Mouse (Mus musculus): ENCODE results near the gene Lhx2. TPM values are rescaled to one million over a fixed set of nuclear protein-coding genes. Genes with fewer than 3 reads are reported as not detected.

Lhx2 gene
- polyA plus RNA-seq, 1 experiment from 2014 or later, result 0.49 TPM

DNA sequence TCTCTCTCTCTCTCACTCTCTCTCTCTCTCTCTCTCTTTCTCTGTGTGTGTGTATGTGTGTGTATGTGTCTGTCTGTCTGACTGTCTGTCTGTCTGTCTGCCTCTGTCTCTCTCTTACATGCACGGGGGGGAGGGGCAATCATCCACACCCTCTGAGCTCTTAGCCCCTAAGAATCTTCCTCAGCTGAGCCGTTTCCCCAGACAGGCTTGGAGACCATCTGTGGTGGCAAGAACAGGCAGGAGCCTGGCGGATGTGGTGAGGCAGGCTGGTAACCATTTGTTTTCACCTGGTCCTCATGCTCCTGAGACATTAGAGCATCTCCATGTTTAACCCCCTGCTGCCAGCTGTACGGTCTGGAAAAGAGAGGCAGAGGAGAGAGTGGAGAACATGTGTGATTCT lies 18.2 kb upstream of the Lhx2 start:
- ATAC-seq (replicated peaks; ENCODE audit: insufficient number of reproducible peaks, low FRiP score, low TSS enrichment), result no peak
- WGBS (ENCODE audit: insufficient replicate concordance), result 45% methylated on average over 4 of the region's 4 CpGs
- Histone ChIP-seq H3K27ac (ENCODE audit: low read depth, low read length) (no peak overlapping the region), H3K36me3 (ENCODE audit: control insufficient read depth, insufficient read depth, low read length) (no peaks in the 10 kb centered on the region), H3K9me3 (replicated peaks; ENCODE audit: control insufficient read depth, low read length) (no peaks in the 10 kb centered on the region), H3K9ac (ENCODE audit: low read depth, low read length) (no peak overlapping the region), H3K4me1 (ENCODE audit: control insufficient read depth, insufficient read depth, low read length) (no peaks in the 10 kb centered on the region), H3K27me3 (ENCODE audit: control insufficient read depth, insufficient read depth, low read length) (no peaks in the 10 kb centered on the region; the same call in 1 of the 2 replicates), H3K4me3 (ENCODE audit: low read depth, low read length) (no peak overlapping the region), H3K4me2 (no peak overlapping the region)

DNA sequence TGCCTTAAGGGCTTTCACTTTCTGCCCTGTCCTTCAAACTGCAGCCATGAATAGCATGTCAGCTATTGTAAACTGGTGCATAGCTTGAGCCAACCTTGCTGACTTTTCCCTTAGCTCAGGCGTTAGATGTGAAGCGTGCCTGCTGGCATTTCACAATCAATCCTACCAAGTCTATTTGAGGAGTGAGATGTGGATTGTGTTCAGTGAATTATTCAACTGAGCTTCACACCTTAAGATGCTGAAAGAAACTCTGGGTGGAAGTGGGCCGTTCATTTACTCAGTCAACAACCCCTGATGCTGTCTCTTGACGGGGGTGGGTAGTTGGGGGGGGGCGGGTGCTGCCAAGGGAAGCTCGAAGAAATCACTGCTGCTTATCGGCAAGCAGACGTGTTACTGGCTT lies 15.7 kb upstream of the Lhx2 start:
- no peak for ATAC-seq (replicated peaks; ENCODE audit: insufficient number of reproducible peaks, low FRiP score, low TSS enrichment)
- Histone ChIP-seq H3K9ac (ENCODE audit: low read depth, low read length) (no peak overlapping the region), H3K4me1 (ENCODE audit: control insufficient read depth, insufficient read depth, low read length) (no peaks in the 10 kb centered on the region), H3K4me2 (no peak overlapping the region), H3K9me3 (replicated peaks; ENCODE audit: control insufficient read depth, low read length) (no peaks in the 10 kb centered on the region), H3K27ac (ENCODE audit: low read depth, low read length) (no peak overlapping the region), H3K27me3 (ENCODE audit: control insufficient read depth, insufficient read depth, low read length) (peaks cover 3% of the 10 kb centered on the region; the same call in 1 of the 2 replicates), H3K36me3 (ENCODE audit: control insufficient read depth, insufficient read depth, low read length) (no peaks in the 10 kb centered on the region), H3K4me3 (ENCODE audit: low read depth, low read length) (no peak overlapping the region)
- 36% methylated on average over 8 of the region's 8 CpGs for WGBS (ENCODE audit: insufficient replicate concordance)

DNA sequence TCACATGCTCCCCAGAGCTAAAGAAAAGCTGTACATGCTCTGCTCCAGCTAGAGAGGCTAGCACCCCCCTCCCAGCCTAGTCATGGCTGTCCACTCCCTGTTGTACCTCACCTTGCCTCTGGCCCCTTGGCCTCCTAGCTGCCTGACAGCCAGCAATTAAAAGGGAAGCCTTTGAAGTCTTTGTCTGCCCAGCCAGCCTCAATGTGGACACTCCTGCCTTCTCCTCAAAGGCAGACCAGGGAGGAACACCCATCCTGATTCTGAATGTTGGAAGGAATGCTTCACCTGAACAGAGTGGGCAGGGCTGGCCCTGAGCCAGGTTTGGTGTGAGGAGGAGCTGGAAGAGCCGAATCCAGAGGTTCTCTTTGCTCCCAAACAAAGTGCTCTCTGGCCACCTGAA lies 12.4 kb upstream of the Lhx2 start:
- no peaks in the 10 kb centered on the region for H3K36me3 ChIP-seq (ENCODE audit: control insufficient read depth, insufficient read depth, low read length)
- peaks cover 5% of the 10 kb centered on the region; the same call in 1 of the 2 replicates for H3K27me3 ChIP-seq (ENCODE audit: control insufficient read depth, insufficient read depth, low read length)
- no peak overlapping the region for H3K27ac ChIP-seq (ENCODE audit: low read depth, low read length)
- H3K4me2 ChIP-seq, result no peak overlapping the region
- no peaks in the 10 kb centered on the region for H3K4me1 ChIP-seq (ENCODE audit: control insufficient read depth, insufficient read depth, low read length)
- no peak for ATAC-seq (replicated peaks; ENCODE audit: insufficient number of reproducible peaks, low FRiP score, low TSS enrichment)
- 56% methylated on average over 1 of the region's 1 CpGs for WGBS (ENCODE audit: insufficient replicate concordance)
- no peak overlapping the region for H3K9ac ChIP-seq (ENCODE audit: low read depth, low read length)
- H3K9me3 ChIP-seq (replicated peaks; ENCODE audit: control insufficient read depth, low read length), result no peaks in the 10 kb centered on the region
- no peak overlapping the region for H3K4me3 ChIP-seq (ENCODE audit: low read depth, low read length)

DNA sequence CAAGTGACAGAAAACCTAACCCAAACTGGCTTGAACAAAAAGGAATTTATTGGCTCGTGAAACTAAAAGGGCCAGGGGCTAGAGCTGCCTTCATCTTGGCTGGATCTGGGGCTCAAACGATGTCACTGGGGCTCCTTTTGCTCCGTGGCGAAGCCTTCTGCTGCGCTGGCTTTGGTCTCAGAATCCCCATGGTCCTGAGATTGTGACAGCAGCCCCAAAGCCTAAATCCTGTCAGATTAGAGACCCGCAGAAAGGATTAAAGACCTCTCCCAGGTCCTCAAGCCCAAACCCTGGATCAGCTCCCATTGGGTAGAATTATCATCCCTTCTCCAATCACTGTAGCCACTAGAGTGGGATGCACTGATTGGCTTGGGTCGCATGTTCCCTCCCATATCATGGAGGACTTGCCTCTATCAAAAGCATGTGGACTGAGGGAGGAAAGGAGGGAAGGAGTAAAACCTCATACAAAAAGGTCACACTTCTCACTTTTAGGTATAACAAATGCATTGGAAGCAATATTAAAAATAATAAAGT lies 5.4 kb upstream of the Lhx2 start:
- peaks cover 3% of the 10 kb centered on the region; the same call in 1 of the 2 replicates for H3K4me1 ChIP-seq (ENCODE audit: control insufficient read depth, insufficient read depth, low read length)
- no peaks in the 10 kb centered on the region for H3K9me3 ChIP-seq (replicated peaks; ENCODE audit: control insufficient read depth, low read length)
- H3K9ac ChIP-seq (ENCODE audit: low read depth, low read length), result no peak overlapping the region
- no peak overlapping the region for H3K4me3 ChIP-seq (ENCODE audit: low read depth, low read length)
- 30% methylated on average over 7 of the region's 7 CpGs for WGBS (ENCODE audit: insufficient replicate concordance)
- no peaks in the 10 kb centered on the region for H3K36me3 ChIP-seq (ENCODE audit: control insufficient read depth, insufficient read depth, low read length)
- ATAC-seq (replicated peaks; ENCODE audit: insufficient number of reproducible peaks, low FRiP score, low TSS enrichment), result no peak
- no peak overlapping the region for H3K27ac ChIP-seq (ENCODE audit: low read depth, low read length)
- H3K4me2 ChIP-seq, result no peak overlapping the region
- H3K27me3 ChIP-seq (ENCODE audit: control insufficient read depth, insufficient read depth, low read length), result peaks cover 61% of the 10 kb centered on the region

DNA sequence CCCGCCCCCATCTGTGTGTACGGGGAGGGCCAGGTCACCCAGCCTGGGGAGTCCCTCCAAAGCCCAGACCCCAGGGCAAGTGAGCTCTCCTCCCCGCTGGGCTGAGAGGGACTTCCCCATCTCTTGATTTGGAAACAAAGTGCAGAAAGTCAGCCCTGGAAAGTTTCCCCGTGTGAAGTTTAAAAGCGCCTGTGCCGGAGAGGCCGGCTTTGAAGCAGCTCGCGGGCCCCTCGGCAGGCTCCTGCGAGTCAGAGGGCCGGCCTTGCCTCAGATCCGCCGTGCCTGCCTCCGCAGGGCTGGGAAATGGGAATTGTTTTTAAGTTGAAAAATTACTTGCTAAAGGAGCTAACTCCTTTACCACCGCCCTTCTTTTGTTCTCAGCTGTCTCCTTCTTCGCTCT lies 2.5 kb upstream of the Lhx2 start:
- Histone ChIP-seq H3K4me3 (ENCODE audit: low read depth, low read length) (peak overlapping the region; percentile 23), H3K27me3 (ENCODE audit: control insufficient read depth, insufficient read depth, low read length) (peaks cover 88% of the 10 kb centered on the region), H3K4me2 (peak overlapping the region; percentile 55), H3K9ac (ENCODE audit: low read depth, low read length) (no peak overlapping the region), H3K4me1 (ENCODE audit: control insufficient read depth, insufficient read depth, low read length) (peaks cover 9% of the 10 kb centered on the region), H3K36me3 (ENCODE audit: control insufficient read depth, insufficient read depth, low read length) (no peaks in the 10 kb centered on the region), H3K9me3 (replicated peaks; ENCODE audit: control insufficient read depth, low read length) (no peaks in the 10 kb centered on the region), H3K27ac (ENCODE audit: low read depth, low read length) (no peak overlapping the region)
- no peak for ATAC-seq (replicated peaks; ENCODE audit: insufficient number of reproducible peaks, low FRiP score, low TSS enrichment)
- WGBS (ENCODE audit: insufficient replicate concordance), result 3% methylated on average over 17 of the region's 17 CpGs

DNA sequence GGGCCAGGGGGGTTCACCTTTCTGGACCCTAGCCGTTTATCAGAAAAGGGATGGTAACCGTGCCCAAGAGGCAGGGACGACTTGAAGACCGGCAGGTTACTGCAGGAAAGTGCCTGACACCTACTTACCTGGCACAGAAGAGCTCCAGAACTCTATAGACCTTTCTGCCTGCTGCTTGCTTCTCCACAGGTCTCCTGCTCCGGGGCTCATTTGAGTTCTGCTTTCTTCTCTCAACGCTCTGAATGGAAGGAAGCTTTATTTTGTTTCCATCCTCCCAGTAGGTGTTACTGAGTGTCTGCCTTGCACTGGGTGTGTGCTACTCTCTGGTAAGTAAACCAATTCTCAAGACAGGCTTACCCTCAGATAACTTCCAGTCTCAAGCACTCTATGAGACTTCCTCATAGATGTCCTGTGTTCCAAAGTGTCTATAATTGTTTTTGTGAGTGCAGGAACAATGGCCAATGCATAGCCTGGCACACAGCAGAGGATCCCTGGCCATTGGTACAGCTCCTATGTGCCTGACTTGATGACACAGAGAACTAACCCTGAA lies 1.9 kb upstream of the Lhx2 start:
- H3K4me1 ChIP-seq (ENCODE audit: control insufficient read depth, insufficient read depth, low read length), result peaks cover 9% of the 10 kb centered on the region
- WGBS (ENCODE audit: insufficient replicate concordance), result 5% methylated on average over 6 of the region's 6 CpGs
- peak overlapping the region; percentile 55; the same call in 1 of the 2 replicates for H3K4me2 ChIP-seq
- no peaks in the 10 kb centered on the region for H3K36me3 ChIP-seq (ENCODE audit: control insufficient read depth, insufficient read depth, low read length)
- no peaks in the 10 kb centered on the region for H3K9me3 ChIP-seq (replicated peaks; ENCODE audit: control insufficient read depth, low read length)
- H3K9ac ChIP-seq (ENCODE audit: low read depth, low read length), result no peak overlapping the region
- no peak overlapping the region for H3K27ac ChIP-seq (ENCODE audit: low read depth, low read length)
- H3K27me3 ChIP-seq (ENCODE audit: control insufficient read depth, insufficient read depth, low read length), result peaks cover 94% of the 10 kb centered on the region
- no peak for ATAC-seq (replicated peaks; ENCODE audit: insufficient number of reproducible peaks, low FRiP score, low TSS enrichment)
- H3K4me3 ChIP-seq (ENCODE audit: low read depth, low read length), result peak overlapping the region; percentile 23

DNA sequence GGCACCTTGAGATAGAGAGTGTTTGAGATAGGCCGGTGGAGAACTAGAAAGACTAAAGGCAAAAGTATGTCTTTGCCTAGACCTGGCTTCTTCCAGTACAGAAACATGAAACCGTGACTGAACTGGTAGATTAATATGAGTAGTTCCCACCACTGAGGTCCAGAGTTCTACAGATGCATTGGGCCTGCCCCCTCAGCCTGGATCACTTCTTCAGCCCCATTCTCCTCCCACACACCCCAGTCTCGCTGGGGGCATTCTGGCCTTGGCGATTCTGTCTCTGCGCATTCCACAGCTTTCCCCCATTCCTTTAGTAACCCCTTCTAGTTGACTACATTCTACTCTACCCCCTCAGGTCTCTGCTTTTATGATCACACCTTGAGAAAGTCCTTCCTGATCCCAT lies 1.4 kb upstream of the Lhx2 start:
- H3K27ac ChIP-seq (ENCODE audit: low read depth, low read length), result no peak overlapping the region
- H3K4me3 ChIP-seq (ENCODE audit: low read depth, low read length), result no peak overlapping the region
- H3K27me3 ChIP-seq (ENCODE audit: control insufficient read depth, insufficient read depth, low read length), result peaks cover 98% of the 10 kb centered on the region
- ATAC-seq (replicated peaks; ENCODE audit: insufficient number of reproducible peaks, low FRiP score, low TSS enrichment), result no peak
- no peaks in the 10 kb centered on the region for H3K9me3 ChIP-seq (replicated peaks; ENCODE audit: control insufficient read depth, low read length)
- H3K4me2 ChIP-seq, result no peak overlapping the region
- no peak overlapping the region for H3K9ac ChIP-seq (ENCODE audit: low read depth, low read length)
- no peaks in the 10 kb centered on the region for H3K36me3 ChIP-seq (ENCODE audit: control insufficient read depth, insufficient read depth, low read length)
- WGBS (ENCODE audit: insufficient replicate concordance), result 12% methylated on average over 5 of the region's 5 CpGs
- H3K4me1 ChIP-seq (ENCODE audit: control insufficient read depth, insufficient read depth, low read length), result peaks cover 9% of the 10 kb centered on the region

DNA sequence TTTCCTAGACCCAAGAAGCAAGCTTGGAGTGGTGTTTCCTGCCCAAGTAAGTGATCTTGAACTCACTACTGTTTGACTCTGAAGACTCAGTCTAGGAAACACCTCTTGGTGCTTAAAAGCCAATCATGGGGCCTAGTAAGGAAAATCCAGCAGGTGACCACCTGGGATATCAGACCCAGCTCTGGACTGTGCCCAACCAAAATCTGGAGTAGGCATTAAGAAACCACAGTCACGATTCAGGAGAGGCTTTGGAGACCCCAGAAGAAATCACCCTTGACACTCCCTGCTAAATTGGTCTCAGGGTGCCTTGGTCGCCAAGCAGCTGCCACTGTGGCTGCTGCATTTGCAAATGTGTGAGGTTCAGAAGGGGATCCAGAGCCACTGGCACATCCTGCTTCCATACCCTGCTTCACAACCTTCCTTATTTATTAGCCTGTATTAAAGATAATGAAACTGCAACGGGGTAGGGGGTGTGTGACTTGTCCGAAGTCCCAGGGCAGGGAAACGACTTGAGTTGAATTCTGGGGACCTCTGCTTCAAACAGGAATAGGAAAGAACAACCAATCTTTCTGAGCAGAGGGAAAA lies 641 bp upstream of the Lhx2 start:
- peaks cover 97% of the 10 kb centered on the region for H3K27me3 ChIP-seq (ENCODE audit: control insufficient read depth, insufficient read depth, low read length)
- peaks cover 9% of the 10 kb centered on the region for H3K4me1 ChIP-seq (ENCODE audit: control insufficient read depth, insufficient read depth, low read length)
- H3K4me2 ChIP-seq, result peak overlapping the region; percentile 85
- peak overlapping the region; percentile 52; the same call in 1 of the 2 replicates for H3K4me3 ChIP-seq (ENCODE audit: low read depth, low read length)
- no peak for ATAC-seq (replicated peaks; ENCODE audit: insufficient number of reproducible peaks, low FRiP score, low TSS enrichment)
- no peak overlapping the region for H3K9ac ChIP-seq (ENCODE audit: low read depth, low read length)
- 7% methylated on average over 5 of the region's 5 CpGs for WGBS (ENCODE audit: insufficient replicate concordance)
- no peaks in the 10 kb centered on the region for H3K36me3 ChIP-seq (ENCODE audit: control insufficient read depth, insufficient read depth, low read length)
- H3K27ac ChIP-seq (ENCODE audit: low read depth, low read length), result no peak overlapping the region
- H3K9me3 ChIP-seq (replicated peaks; ENCODE audit: control insufficient read depth, low read length), result no peaks in the 10 kb centered on the region

All from heart, embryonic 11.5 days (tissue).